Mouse (Mus musculus) liver, postnatal 0 days (tissue): ENCODE data around the gene St6galnac6.
A peak's percentile ranks its signal among the peaks of the same experiment; 100 is the strongest.

Source experiments
- CTCF ChIP-seq: sonication (generic); IDR thresholded peaks from 2 replicates; pipeline ENCODE4 v1.5.1; 2016; ENCODE audit warnings: antibody characterized with exemption, low read depth
- EP300 ChIP-seq: IDR thresholded peaks from 2 replicates; pipeline ENCODE4 v1.6.1; 2016; ENCODE audit warnings: antibody characterized with exemption, low read depth, mild to moderate bottlenecking

DNA sequence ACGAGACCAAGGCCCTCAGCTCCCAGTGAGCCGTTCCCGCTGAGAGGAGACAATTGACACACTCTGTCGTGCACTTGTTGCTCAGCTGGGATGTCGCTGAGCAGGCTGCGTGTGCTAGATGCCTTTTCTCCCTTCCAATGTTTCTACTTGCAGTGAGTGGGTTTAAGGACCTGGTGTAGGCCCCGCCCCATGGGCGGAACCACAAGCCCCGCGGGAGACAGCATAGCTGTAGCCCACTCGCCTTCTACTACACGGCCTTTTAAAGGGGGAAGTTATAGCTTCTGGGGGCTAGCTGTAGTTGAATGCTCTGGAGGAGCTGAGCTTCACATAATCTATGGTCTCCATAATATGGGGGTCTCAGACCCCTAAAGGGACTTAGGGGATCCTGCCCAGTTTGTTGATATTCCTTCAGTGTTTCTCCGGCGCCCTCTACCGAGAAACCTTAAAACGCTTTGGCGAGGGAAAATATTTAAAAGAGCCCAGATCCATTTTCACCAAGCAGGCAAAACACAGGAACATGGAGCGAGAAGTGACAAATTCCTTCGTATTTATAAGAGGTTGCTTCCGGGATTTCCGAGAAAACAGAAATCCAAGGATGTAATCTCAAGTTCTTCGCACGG lies 11.2 kb downstream of the St6galnac6 start:
- TF ChIP-seq CTCF (peak; percentile 56), EP300 (no peak)
